Mouse (Mus musculus) c-Kit-positive CD71-positive TER-119-negative erythroid progenitor cells, embryonic 14.5 days (primary cell): ENCODE results near the gene Xylt1.

Experiments used
- DNase-seq: peaks from one replicate; pipeline ENCODE4 v3.0.0-alpha.2; 2013; ENCODE audit warnings: low read depth

The Xylt1 gene

DNA sequence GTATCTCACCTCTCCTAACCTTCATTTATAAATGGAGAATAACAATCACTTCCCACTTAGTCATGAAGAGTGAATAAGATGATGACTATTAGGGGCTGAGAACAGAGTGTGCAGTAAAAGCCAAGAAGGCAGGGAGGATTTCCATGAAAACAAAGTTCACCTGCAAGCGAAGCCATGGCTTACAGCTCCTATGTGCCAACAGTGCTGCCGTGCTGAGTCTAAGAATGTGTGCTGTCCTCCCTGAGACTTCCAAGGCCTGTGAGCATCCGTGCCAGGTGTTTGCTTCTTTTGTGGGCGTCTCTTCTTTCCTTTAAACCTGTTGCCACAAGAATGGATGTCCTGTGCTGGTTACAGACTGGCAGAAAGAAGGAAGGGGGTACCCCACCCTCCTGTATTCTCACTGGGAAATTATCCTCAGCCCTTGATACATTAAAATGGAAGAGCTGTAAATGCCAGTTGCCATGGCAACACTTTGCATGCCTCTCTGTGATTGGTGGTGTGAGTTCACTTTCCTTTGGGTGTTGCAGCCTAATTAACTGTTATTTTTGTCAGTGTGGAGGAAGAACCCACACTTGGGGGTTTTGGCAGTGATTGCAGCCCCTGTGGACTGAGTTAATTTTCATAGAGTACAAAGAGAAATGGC lies 318.7 kb downstream of the Xylt1 start:
- no peak for DNase-seq

DNA sequence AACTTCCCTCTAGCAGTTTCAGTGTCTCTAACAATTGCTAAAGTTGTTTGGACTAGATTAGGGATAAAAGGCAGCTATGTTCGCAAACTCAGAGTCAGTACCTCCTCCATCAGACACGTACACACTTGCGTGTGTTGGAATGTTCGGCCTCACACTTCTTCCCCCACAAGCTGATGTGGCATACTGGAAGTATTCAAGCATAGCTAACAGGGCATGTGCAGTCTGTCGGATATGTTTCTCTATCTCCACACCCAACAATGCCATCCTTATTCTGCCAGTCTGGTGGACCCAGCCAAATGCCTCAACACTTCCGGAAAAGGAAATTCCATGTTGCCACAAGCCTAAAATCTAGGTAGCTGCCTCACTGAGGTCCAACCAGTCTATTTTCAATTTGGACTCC lies 319.3 kb downstream of the Xylt1 start:
- DNase-seq, result no peak

DNA sequence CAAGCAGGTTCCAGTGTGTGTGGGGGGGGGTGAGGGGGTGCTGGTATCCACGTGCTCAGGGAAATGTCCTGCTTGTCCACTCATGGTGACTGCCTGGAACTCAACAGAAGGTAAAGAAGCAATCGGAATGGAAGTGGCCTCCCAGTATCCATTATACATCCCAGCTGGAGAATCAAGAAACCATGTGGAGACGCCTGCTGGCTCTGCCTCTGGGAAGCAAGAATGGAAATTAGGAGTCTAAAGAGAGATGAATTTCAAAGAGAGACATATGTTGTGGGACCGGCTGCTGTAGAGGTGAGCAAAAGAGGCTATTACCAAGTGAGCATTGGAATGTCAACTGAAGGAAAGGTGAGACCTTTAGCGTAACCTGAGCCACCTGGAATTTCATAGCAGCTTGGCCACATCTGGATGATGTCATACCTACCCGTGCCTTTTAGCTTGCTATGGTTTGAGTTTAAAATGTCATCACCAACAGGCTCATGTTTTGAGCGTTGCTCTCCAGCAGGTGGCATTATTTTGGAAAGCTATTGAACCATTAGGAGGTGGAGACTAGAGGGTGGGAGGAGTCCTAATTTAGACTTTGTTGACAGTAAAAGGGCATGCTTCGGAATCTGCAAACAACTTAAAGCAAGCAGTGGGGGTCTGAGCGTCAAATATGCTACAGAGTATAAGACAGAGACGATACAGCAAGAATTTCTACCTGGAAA lies 329.3 kb downstream of the Xylt1 start:
- no peak for DNase-seq

DNA sequence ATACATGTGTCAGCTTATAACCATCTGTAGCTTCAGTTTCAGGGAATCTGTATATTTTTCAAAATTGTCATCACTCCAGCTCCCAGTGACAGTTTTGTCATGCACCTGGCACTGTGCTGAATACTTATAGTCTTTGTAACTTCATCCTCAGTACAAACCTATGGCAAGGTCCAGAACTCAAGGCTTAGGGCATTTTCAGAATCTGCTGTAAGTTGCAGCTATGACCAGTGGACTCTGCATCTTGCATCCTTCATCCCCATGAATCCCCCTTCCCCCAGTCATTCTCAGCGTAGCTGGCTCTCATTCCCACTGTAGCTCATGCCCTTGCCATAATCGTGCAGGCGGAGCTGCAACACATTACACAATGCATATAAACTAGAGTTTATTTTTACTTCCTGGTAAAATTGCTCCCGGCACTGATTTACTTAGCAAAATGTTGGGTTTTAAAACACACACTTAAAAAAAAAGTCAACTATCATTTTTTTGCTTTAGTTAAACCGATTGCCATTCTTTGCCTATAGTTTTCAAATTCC lies 336.2 kb downstream of the Xylt1 start:
- no peak for DNase-seq

DNA sequence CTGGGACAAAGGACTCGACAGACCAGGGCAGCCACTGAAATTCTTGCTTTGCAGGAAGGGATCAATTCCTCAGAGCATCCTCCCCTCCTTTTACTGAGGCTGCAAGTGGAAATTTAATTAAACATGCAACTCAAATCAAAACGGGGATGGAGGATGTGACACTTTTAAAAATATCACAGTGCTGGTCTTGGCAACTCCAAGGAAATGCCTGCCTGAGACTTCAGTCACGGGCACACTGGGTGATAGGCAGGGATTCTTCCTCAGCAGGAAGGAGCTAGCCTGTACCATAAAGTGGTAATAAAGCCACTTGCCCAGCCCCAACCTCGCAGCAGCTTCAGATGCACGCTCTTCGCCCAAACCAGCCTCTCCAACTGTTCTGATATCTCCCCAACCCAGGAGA lies 339.6 kb downstream of the Xylt1 start:
- no peak for DNase-seq
